Mouse (Mus musculus) limb, embryonic 14.5 days (tissue): ENCODE measurements at regions not wholly inside any gene's neighbourhood (a gene's known extent, or its start where the extent isn't known, plus 50 kb on each side); places are given as distances from the start of the nearest gene placed in this dataset.

ENCODE experiments used
- ATAC-seq: fragments of 200-750 bp; cut with Nextera tagmentation; 2 replicates; pipeline ENCODE4 v1.8.0; 2017; ENCODE audit warnings: low read depth, moderate number of reproducible peaks, moderate TSS enrichment; ENCODE audit not compliant: low FRiP score
- DNase-seq: peaks from one replicate; pipeline ENCODE4 v3.0.0-alpha.2; 2015; ENCODE audit warnings: low spot score
- H3K27ac ChIP-seq: fragments of 300-500 bp; sonication (generic); replicated peaks from 2 replicates; pipeline ENCODE4 v1.5.1; 2014; ENCODE audit warnings: low read depth, mild to moderate bottlenecking, low read length, moderate library complexity, mixed read lengths
- H3K27me3 ChIP-seq: fragments of 300-500 bp; sonication (generic); 2 replicates; pipeline ENCODE4 v1.6.1; 2014; ENCODE audit warnings: low read length, mixed read lengths; ENCODE audit not compliant: control insufficient read depth, insufficient read depth
- H3K36me3 ChIP-seq: fragments of 300-500 bp; sonication (generic); 2 replicates; pipeline ENCODE4 v1.6.1; 2014; ENCODE audit warnings: mild to moderate bottlenecking, low read length, moderate library complexity, mixed read lengths; ENCODE audit not compliant: control insufficient read depth, insufficient read depth
- H3K4me1 ChIP-seq: fragments of 300-500 bp; sonication (generic); 2 replicates; pipeline ENCODE4 v1.6.1; 2014; ENCODE audit warnings: antibody characterized with exemption, low read length, mixed read lengths; ENCODE audit not compliant: control insufficient read depth, insufficient read depth
- H3K4me2 ChIP-seq: fragments of 300-500 bp; sonication (generic); replicated peaks from 2 replicates; pipeline ENCODE4 v1.6.1; 2014; ENCODE audit warnings: low read depth, mild to moderate bottlenecking, low read length, moderate library complexity; ENCODE audit not compliant: severe bottlenecking
- H3K4me3 ChIP-seq: fragments of 300-500 bp; sonication (generic); replicated peaks from 2 replicates; pipeline ENCODE4 v1.5.1; 2014; ENCODE audit warnings: low read length
- H3K9ac ChIP-seq: fragments of 300-500 bp; sonication (generic); 2 replicates; pipeline ENCODE4 v1.6.1; 2014; ENCODE audit warnings: mild to moderate bottlenecking, low read depth, low read length, moderate library complexity; ENCODE audit not compliant: severe bottlenecking
- H3K9me3 ChIP-seq: fragments of 300-500 bp; sonication (generic); 2 replicates; pipeline ENCODE4 v1.6.1; 2016; ENCODE audit warnings: low read length; ENCODE audit not compliant: control insufficient read depth
- POLR2A ChIP-seq: fragments of 200-500 bp; IDR thresholded peaks from 2 replicates; pipeline ENCODE4 v1.8.0; 2012; ENCODE audit warnings: inconsistent platforms, mild to moderate bottlenecking, moderate library complexity, borderline replicate concordance; ENCODE audit not compliant: insufficient read depth, insufficient read length; ENCODE audit errors: extremely low read depth
- WGBS: fragments of 180-500 bp; shearing (Covaris S2); extraction: QIAGEN DNeasy Blood & Tissue Kit; methylation state at CpG from one replicate; pipeline ENCODE4 v1.1.7; 2014; 5-methylcytosine and 5-hydroxymethylcytosine counted together

DNA sequence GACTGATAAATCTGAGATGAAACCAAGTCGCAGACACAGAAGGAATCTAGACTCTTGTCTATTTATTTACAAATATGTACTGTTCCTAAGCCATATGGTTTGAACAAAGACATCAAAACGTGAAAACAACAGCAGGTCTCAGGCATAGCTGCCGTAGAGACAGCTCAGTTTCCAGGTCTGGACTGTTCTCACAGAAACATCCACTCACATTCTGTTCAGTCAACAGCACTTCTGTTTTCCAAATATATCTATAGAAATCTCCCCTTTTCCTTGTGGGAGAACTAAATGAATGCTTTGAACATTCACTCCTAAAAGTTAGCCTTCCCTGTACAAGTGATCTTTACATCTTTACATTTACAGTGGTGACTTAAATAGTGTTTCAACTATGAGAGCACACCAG lies 156.8 kb upstream of the Slc13a1 start:
- Histone ChIP-seq H3K27ac (no peak overlapping the region), H3K27me3 (no peaks in the 10 kb centered on the region), H3K36me3 (no peaks in the 10 kb centered on the region), H3K9ac (no peak overlapping the region), H3K9me3 (no peaks in the 10 kb centered on the region), H3K4me1 (no peaks in the 10 kb centered on the region), H3K4me2 (no peak overlapping the region), H3K4me3 (no peak overlapping the region)
- ATAC-seq: peak; percentile 23; the same call in 1 of the 2 replicates
- no peak for DNase-seq
- no peak for TF ChIP-seq POLR2A
- WGBS: 72% methylated on average over 3 of the region's 3 CpGs

GRCm38 (mm10) chr6:24322371-24322770 lies 154.5 kb upstream of the Slc13a1 start:
- no peak overlapping the region for H3K4me3 ChIP-seq
- H3K27ac ChIP-seq: no peak overlapping the region
- DNase-seq: no peak
- H3K27me3 ChIP-seq: no peaks in the 10 kb centered on the region
- no peaks in the 10 kb centered on the region for H3K36me3 ChIP-seq
- no peak overlapping the region for H3K9ac ChIP-seq
- H3K4me1 ChIP-seq: no peaks in the 10 kb centered on the region
- TF ChIP-seq POLR2A: no peak
- 83% methylated on average over 3 of the region's 3 CpGs for WGBS
- ATAC-seq: no peak
- H3K9me3 ChIP-seq: no peaks in the 10 kb centered on the region
- no peak overlapping the region for H3K4me2 ChIP-seq

DNA sequence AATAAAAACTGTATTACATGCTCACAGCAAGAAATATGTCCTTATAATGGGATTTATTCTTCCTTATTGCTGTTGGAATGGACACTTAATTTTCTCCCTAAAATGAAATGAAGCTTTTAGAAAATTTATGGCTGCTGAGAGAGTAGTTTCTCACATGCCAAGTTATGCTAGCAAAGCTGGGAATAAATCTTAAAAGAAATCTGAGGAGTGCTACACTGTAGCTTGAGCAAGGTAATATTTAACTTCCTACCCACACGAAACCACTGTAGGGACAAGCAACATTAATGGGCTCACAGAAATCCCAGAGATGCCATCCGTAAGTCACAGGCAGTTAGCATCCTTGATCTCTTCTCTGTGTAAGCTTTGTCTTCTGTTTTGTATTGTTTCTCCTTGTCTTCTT lies 151.0 kb upstream of the Slc13a1 start:
- Histone ChIP-seq H3K4me2 (no peak overlapping the region), H3K36me3 (no peaks in the 10 kb centered on the region), H3K27me3 (no peaks in the 10 kb centered on the region), H3K4me1 (no peaks in the 10 kb centered on the region), H3K9me3 (no peaks in the 10 kb centered on the region), H3K9ac (no peak overlapping the region), H3K4me3 (no peak overlapping the region), H3K27ac (no peak overlapping the region)
- DNase-seq: no peak
- TF ChIP-seq POLR2A: no peak
- 78% methylated on average over 2 of the region's 2 CpGs for WGBS
- no peak for ATAC-seq

GRCm38 (mm10) chr6:24310675-24311074 lies 142.8 kb upstream of the Slc13a1 start:
- H3K9ac ChIP-seq: no peak overlapping the region
- no peak for ATAC-seq
- H3K27me3 ChIP-seq: no peaks in the 10 kb centered on the region
- H3K4me3 ChIP-seq: no peak overlapping the region
- no peak overlapping the region for H3K4me2 ChIP-seq
- H3K36me3 ChIP-seq: no peaks in the 10 kb centered on the region
- no peak overlapping the region for H3K27ac ChIP-seq
- no peaks in the 10 kb centered on the region for H3K4me1 ChIP-seq
- WGBS: 83% methylated on average over 2 of the region's 2 CpGs
- no peak for TF ChIP-seq POLR2A
- no peak for DNase-seq
- H3K9me3 ChIP-seq: no peaks in the 10 kb centered on the region

- Histone ChIP-seq H3K4me2 (no peak overlapping the region), H3K9ac (no peak overlapping the region), H3K36me3 (no peaks in the 10 kb centered on the region), H3K27ac (no peak overlapping the region), H3K4me3 (no peak overlapping the region), H3K9me3 (no peaks in the 10 kb centered on the region), H3K27me3 (no peaks in the 10 kb centered on the region), H3K4me1 (no peaks in the 10 kb centered on the region)
- DNase-seq: no peak
- 98% methylated on average over 1 of the region's 1 CpGs for WGBS
- ATAC-seq: no peak
- no peak for TF ChIP-seq POLR2A
These were observed 141.9 kb upstream of the Slc13a1 start for GRCm38 (mm10) chr6:24309810-24310209.

DNA sequence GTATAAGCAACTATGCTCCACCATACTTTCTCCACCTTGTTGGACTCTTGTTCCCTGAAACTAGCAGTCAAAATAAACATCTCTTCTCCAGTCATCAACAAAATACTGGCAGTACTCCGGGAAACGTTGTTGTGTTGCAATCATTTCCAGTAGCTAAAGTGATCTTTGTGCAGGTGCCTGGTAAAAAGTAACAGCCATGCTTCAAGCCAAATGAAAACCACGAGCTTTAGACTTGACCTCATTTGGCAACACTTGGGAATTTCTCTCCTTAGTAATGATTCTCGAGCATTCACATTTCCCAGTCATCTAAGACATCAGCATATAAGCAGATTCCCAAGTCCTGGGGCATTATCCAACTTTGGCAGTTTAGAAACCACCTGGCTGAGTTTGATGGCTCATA lies 133.8 kb upstream of the Slc13a1 start:
- no peaks in the 10 kb centered on the region for H3K9me3 ChIP-seq
- DNase-seq (no peak), ATAC-seq (no peak)
- no peaks in the 10 kb centered on the region for H3K4me1 ChIP-seq
- H3K9ac ChIP-seq: no peak overlapping the region
- H3K27ac ChIP-seq: no peak overlapping the region
- 78% methylated on average over 4 of the region's 4 CpGs for WGBS
- TF ChIP-seq POLR2A: no peak
- H3K27me3 ChIP-seq: no peaks in the 10 kb centered on the region
- H3K36me3 ChIP-seq: no peaks in the 10 kb centered on the region
- no peak overlapping the region for H3K4me3 ChIP-seq
- H3K4me2 ChIP-seq: no peak overlapping the region
